Mouse (Mus musculus) mouse trophoblast stem cell (cell line): ENCODE measurements around the gene Ppp1r3c.
"Not testable (repeated sequence)": the region's sequence is repeated elsewhere in the genome, so short reads cannot be mapped to it uniquely, and the experiment has no call there.

Experiments used
- in situ Hi-C, 2 experiments: fragments of 300-500 bp; cut with MseI, MboI; formaldehyde crosslinking; loops; 2 replicates in 1 of 2; 3 replicates in 1 of 2; pipeline ENCODE4 v1.15.1; 2025

Ppp1r3c gene

GRCm38 (mm10) chr19:36736537-36736936, at the start of gene Ppp1r3c:
Ppp1r3c (minus strand) TSS chr19:36736653.
- in situ Hi-C loops, result loop anchor here in 1 of 2 experiments (5.0 kb wide), 1 partner anchor 129 kb away; no protein-coding TSS in a partner anchor

GRCm38 (mm10) chr19:36783179-36783578, 46.7 kb upstream of the Ppp1r3c start:
- in situ Hi-C loops, result no loop called here

- in situ Hi-C loops, result no loop called here
These were observed 46.1 kb upstream of the Ppp1r3c start for GRCm38 (mm10) chr19:36782591-36782990.

- in situ Hi-C loops, result no loop called here
These were observed 45.5 kb upstream of the Ppp1r3c start for GRCm38 (mm10) chr19:36781996-36782395.

- in situ Hi-C loops, result no loop called here
These were observed 43.9 kb upstream of the Ppp1r3c start for GRCm38 (mm10) chr19:36780375-36780774.

- in situ Hi-C loops, result no loop called here
These were observed 43.3 kb upstream of the Ppp1r3c start for GRCm38 (mm10) chr19:36779765-36780164.

- in situ Hi-C loops, result no loop called here
These were observed 39.1 kb upstream of the Ppp1r3c start for GRCm38 (mm10) chr19:36775531-36775930.

GRCm38 (mm10) chr19:36773716-36774459, 37.4 kb upstream of the Ppp1r3c start:
- in situ Hi-C loops, result no loop called here

- in situ Hi-C loops, result no loop called here
These were observed 31.6 kb upstream of the Ppp1r3c start for GRCm38 (mm10) chr19:36768084-36768483.

GRCm38 (mm10) chr19:36764451-36764850, 28.0 kb upstream of the Ppp1r3c start:
- in situ Hi-C loops, result no loop called here

GRCm38 (mm10) chr19:36748996-36749395, 12.5 kb upstream of the Ppp1r3c start:
- in situ Hi-C loops, result no loop called here

GRCm38 (mm10) chr19:36742331-36742730, 5.9 kb upstream of the Ppp1r3c start:
- in situ Hi-C loops, result no loop called here

- in situ Hi-C loops, result loop anchor here in 1 of 2 experiments (5.0 kb wide), 1 partner anchor 132 kb away; no protein-coding TSS in a partner anchor
These were observed 3.2 kb upstream of the Ppp1r3c start for GRCm38 (mm10) chr19:36739566-36740211.

- in situ Hi-C loops, result loop anchor here in 1 of 2 experiments (5.0 kb wide), 1 partner anchor 131 kb away; no protein-coding TSS in a partner anchor
These were observed 1.6 kb upstream of the Ppp1r3c start for GRCm38 (mm10) chr19:36738009-36738408.

GRCm38 (mm10) chr19:36737087-36737486, 634 bp upstream of the Ppp1r3c start:
- in situ Hi-C loops, result loop anchor here in 1 of 2 experiments (5.0 kb wide), 1 partner anchor 130 kb away; no protein-coding TSS in a partner anchor

GRCm38 (mm10) chr19:36734308-36735038, 2.0 kb downstream of the Ppp1r3c start:
- in situ Hi-C loops, result loop anchor here in 1 of 2 experiments (5.0 kb wide), 1 partner anchor 127 kb away; no protein-coding TSS in a partner anchor

GRCm38 (mm10) chr19:36733191-36733943, 3.1 kb downstream of the Ppp1r3c start:
- in situ Hi-C loops, result no loop called here

GRCm38 (mm10) chr19:36731310-36731709, 5.1 kb downstream of the Ppp1r3c start:
- in situ Hi-C loops, result no loop called here

GRCm38 (mm10) chr19:36730414-36730813, 6.0 kb downstream of the Ppp1r3c start:
- in situ Hi-C loops, result not testable (repeated sequence)

- in situ Hi-C loops, result no loop called here
These were observed 7.6 kb downstream of the Ppp1r3c start for GRCm38 (mm10) chr19:36728741-36729460.

GRCm38 (mm10) chr19:36724970-36725369, 11.5 kb downstream of the Ppp1r3c start:
- in situ Hi-C loops, result no loop called here
